Mouse (Mus musculus) layer of hippocampus, adult 8-10 months (tissue): Measurements from ENCODE around the gene Smyd2. TPM values are rescaled to one million over a fixed set of nuclear protein-coding genes. Genes with fewer than 3 reads are reported as not detected.

Experiments
- DNase-seq, 2 experiments: peaks; one replicate each; pipeline ENCODE4 v3.0.0; 2022; ENCODE audit warnings: low spot score in 2 of 2
- total RNA-seq, 4 experiments: library from RNA; stranded (reverse); gene quantifications; 2 replicates each; pipeline ENCODE4 v1.2.4; 2022

The Smyd2 gene
- total RNA-seq, 4 experiments from 2014 or later: 69.1 to 78.0 (median 73.4) TPM

DNA sequence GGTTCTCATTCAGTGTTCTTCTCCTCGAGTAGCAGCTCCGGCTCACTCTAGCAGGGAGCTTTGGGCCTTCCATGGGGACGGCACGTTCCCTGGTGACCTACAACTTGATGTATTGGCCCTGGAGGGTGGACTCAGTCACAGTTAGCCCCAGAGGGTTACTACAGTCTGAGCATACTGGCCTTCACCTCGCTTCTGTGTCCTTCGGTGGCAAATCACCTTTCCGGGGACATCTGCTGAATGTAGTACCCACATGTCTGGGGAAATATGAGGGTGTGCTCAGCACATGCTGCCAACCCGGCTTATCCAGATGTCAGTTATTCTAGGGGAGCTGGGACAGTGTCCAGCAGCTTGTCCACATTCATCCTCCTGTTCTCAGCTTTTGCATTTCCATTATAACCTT is 48.6 kb downstream of the Smyd2 start:
- no peak for DNase-seq

- no peak for DNase-seq
Measured at GRCm38 (mm10) chr1:189872050-189872449, 50.1 kb downstream of the Smyd2 start.

- DNase-seq: no peak
Measured at GRCm38 (mm10) chr1:189871625-189872024, 50.5 kb downstream of the Smyd2 start.

GRCm38 (mm10) chr1:189870539-189870938 is 51.6 kb downstream of the Smyd2 start:
- no peak for DNase-seq

GRCm38 (mm10) chr1:189869651-189870270 is 52.4 kb downstream of the Smyd2 start:
- DNase-seq: no peak

- no peak for DNase-seq
Measured at GRCm38 (mm10) chr1:189868036-189868435, 54.1 kb downstream of the Smyd2 start.

- no peak for DNase-seq
Measured at GRCm38 (mm10) chr1:189867497-189867896, 54.7 kb downstream of the Smyd2 start.

GRCm38 (mm10) chr1:189867034-189867433 is 55.1 kb downstream of the Smyd2 start:
- no peak for DNase-seq

GRCm38 (mm10) chr1:189866621-189867020 is 55.5 kb downstream of the Smyd2 start:
- DNase-seq: no peak

- DNase-seq: no peak
Measured at GRCm38 (mm10) chr1:189864846-189865560, 57.2 kb downstream of the Smyd2 start.

DNA sequence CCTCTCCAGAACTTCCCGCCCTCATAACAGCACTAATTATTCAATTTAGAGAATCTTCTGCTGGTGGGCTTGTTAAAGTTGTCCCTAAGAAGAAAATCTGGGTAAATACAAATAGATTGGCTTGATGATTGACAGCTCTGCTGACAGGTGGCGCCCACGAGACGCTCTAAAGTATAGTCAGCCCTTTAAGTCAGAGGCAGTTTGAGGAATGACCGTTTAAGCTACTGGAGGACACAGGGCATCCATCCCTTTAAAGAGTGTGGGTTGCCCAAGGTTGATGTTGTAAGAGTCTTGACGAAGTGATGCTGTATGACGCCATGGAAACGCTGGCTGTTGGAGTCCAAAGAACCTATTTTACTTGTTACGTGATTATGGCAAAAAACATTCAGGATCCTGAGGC is 57.9 kb downstream of the Smyd2 start:
- DNase-seq: no peak

DNA sequence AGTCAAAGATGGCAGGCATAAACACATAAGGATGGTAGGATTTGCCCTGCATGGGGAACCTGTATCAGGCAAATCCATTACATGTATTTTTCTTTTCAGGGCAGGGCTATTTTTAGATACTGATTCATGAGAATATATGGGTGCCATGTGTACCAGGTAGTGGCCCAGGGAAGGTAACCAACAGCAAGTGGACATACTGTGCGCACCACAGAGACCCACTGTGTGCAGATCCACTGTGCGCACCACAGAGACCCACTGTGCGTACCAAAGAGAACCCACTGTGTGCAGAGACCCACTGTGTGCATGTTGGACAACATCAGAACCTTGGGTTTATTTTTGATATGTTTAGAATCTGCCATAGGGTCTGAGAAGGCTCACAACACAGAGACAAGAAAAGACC is 58.4 kb downstream of the Smyd2 start:
- DNase-seq: no peak

DNA sequence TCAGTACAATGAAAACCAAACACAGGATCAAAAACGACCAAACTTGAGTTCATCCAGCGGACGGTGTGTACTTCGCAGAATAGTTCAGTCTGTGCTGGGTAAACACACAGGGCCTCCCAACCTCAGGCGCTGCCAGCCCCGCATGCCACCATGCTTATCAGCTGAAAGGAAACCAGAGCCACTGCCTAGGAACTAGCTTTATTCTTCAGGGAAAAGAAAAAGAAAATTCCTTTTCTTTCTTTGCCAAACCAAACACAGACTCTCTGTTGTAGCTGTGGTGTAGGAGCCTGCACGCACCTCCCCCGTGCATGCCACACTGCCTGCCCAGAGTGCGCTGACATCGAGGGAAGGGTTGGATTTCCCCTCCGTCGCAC is 61.2 kb downstream of the Smyd2 start:
- DNase-seq: no peak

- DNase-seq: no peak
Measured at GRCm38 (mm10) chr1:189860112-189860941, 61.8 kb downstream of the Smyd2 start.

- no peak for DNase-seq
Measured at GRCm38 (mm10) chr1:189858377-189858776, 63.8 kb downstream of the Smyd2 start.

DNA sequence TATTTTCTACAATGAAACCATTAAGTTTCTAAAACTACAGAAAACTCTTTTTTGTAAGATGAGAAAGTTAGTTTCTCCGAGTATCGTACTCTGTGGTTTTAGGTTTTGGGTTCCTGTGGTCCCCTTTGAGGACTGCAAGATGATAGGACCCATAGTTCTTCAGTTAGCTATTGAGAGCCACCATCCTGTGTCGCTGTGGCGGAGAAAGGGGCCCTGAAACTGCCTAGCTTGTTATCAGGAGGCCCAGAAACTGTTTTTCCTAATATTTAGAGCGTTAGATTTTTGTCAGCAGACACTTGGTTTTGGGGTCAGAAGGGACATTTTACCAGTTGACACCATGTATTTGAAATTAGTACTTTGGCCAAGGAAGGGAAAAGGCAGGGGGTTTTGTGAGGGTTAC is 66.4 kb downstream of the Smyd2 start:
- no peak for DNase-seq

GRCm38 (mm10) chr1:189854646-189855045 is 67.5 kb downstream of the Smyd2 start:
- DNase-seq: no peak

GRCm38 (mm10) chr1:189852456-189852855 is 69.7 kb downstream of the Smyd2 start:
- DNase-seq: no peak

GRCm38 (mm10) chr1:189852051-189852450 is 70.1 kb downstream of the Smyd2 start:
- DNase-seq: no peak

DNA sequence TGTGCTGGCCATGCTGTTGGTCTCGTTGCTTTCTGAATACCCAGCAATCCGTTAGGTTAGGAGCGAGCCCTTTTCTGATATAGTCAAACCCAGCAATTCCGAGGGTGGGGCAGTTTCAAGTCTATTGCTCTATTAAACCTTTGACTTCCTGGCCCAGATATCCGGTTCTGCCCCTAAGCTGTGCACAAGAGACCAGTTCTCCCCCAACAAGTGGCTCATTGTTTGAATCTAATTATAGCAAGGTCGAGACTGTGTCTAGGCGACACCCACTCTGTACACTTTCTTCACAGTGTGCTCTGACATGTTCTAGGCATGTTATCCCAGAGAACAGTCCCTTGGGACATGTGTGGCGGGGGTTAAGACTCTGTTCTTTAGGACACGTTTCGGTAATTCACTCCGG is 72.6 kb downstream of the Smyd2 start:
- DNase-seq: no peak

- no peak for DNase-seq
Measured at GRCm38 (mm10) chr1:189846319-189846718, 75.8 kb downstream of the Smyd2 start.

DNA sequence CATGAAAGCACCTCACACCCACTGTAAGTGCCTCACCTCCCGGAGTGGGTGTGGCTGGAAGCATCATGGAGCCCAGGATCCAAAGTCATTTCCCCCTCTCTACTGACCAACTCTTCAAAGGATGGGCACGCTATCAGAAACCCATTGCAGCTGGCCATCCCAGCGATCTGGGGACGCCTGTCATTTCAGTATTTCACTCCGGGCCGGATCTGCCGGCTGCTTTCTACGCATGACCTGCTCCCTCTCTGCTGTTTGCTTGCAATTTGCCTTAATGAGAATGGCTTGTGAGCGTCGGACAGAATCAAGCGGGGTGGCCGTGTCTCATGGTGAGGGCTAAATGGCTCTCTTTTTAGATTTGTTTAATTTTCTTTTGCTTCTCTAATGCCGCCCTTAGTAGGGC is 88.0 kb downstream of the Smyd2 start:
- no peak for DNase-seq
